Mouse (Mus musculus) mouse embryonic stem cell (cell line): Measurements from ENCODE around the gene Il11.

Source experiments
- in situ Hi-C, 2 experiments: fragments of 300-500 bp; cut with MboI; formaldehyde crosslinking; loops; 1 replicate in 1 of 2; 3 replicates in 1 of 2; pipeline ENCODE4 v1.14.3; 2019 to 2020; ENCODE audit warnings: low sequenced_read_pairs in 2 of 2, low pct_unique_long_range_greater_than_20kb in 1 of 2, mixed read lengths in 1 of 2; ENCODE audit not compliant: unreplicated experiment in 1 of 2

Gene Il11

DNA sequence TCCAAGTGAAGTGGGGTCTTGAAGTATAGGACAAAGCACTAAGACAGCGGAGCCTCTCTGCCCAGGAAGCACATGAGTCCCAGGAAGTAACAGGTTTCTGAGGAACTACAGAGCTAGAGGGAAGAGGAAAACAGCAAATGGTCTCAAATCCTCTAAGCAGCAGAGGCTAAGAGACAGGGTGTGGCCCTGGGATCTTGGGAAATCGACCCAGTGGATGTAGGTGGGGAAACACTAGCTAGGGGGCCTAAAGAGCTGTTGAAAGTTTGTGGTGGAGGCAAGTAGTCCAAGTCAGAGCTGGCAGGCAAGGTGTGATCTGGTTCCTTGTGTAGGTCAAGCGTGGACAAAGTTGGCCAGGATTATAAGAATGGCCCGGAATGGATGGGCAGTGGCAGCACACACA lies 34.3 kb downstream of the Il11 start:
- in situ Hi-C loops: no loop called here

GRCm38 (mm10) chr7:4747156-4747899 lies 35.3 kb downstream of the Il11 start:
- in situ Hi-C loops: no loop called here

DNA sequence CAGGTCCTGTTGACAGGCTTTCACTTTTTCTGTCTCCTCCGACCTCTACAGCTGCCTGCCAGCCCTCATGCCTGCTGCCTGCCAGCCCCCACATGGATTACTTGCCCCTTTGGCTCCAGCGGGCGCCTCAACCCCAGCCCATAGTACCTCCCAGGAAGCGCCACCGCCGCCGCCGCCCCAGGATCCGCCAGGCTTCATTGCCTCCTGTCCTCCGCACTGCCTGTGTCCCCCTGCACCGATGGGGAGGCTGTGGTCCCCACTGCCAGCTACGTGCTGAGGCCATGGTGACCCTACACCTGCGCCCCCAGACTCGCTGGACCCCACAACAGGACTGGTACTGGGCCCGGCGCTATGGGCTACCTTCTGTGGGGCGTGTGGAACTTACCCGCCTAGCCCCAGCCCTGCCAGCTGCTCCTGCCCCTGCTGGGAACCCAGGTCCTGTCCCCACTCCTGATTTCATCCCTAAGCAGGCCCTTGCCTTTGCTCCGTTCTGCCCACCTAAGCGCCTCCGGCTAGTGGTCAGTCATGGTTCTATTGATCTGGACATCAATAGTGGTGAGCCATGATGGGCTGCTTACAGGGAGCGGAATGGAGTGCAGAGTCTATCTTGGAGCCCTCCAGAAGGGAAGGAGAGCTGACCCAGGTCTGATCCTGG lies 36.2 kb downstream of the Il11 start:
- in situ Hi-C loops: no loop called here

DNA sequence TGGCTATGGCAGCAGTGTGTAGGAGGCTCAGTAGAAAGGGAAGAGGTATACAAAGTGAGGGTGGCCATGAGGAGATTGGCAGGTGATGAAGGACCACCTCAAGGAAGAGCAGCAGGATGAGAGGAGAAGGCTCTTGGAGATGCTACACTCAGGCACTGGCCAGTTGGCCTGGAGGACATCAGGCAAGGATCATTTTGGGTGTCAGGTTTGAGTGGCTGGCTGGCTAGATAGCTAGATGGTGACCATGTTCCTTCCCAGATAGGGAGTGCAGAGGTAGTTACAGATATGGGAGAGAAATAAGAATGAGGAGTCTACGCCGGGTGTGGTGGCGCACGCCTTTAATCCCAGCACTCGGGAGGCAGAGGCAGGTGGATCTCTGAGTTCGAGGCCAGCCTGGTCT lies 37.8 kb downstream of the Il11 start:
- in situ Hi-C loops: no loop called here

DNA sequence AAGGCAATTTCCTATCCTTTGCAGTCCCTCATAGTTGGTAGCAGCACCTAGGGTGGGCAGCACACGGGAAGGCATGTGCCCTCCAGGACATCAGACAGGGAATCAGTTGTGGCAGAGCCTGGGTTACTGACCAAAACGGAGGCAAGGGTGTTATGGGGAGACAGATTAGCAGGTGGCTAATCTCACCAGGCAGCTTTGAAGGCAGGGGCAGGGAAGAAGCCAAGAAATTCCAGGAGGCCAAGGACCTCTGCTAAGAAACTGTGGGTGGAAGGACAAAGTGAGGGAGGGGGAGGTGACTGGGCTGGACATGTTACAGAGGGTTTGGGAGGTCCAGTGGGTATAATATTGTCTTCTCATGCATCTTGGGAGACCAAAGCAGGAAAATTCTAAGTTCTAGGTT lies 39.3 kb downstream of the Il11 start:
- in situ Hi-C loops: no loop called here

DNA sequence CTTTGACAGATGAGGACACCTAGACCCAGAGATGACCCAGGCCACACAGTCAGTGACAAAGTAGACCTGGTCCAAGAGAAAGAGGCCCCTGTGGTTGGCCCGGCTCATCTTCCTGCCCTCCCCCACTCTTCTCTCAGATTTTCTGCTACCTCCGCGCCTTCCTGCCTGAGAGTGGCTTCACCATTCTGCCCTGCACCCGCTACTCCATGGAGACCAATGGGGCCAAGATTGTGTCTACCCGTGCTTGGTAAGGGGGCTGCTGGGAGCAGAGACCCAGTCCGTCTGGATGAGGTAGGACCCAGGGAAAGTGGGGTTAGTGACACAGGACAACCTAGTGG lies 40.2 kb downstream of the Il11 start:
- in situ Hi-C loops: no loop called here

DNA sequence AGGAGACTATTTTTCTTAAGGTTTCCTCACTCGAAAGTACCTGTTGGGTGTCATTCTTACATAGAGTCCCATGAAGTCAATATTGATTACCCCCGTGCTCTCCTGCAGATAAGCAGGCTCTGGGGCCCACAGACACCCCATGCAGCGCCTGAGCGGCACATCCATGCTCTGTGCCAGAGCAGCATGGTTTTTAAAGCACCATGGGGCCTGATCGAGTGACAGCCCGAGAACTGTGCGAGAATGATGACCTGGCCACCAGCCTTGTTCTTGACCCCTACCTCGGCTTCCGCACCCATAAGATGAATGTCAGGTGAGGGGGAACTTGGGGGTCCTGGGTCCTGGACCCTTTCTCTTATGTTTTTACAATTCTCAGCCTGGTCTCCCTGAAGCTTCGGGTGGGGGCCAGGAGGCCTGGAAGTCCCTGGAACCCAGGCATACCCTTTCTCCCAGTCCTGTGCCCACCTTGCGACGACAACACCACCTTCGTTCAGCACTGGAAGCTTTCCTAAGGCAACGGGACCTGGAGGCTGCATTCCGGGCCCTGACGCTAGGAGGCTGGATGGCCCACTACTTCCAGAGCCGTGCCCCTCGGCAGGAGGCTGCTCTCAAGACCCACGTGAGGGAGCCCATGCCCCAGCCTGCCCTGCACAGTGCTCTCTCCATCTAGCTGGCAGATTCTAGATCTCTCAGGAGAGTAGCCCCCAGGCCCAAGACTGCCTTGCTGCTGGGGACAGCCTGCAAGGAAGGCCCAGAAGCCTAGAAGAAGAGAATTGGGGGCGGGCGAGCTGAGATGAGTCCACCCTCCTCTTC lies 40.8 kb downstream of the Il11 start:
- in situ Hi-C loops: no loop called here

DNA sequence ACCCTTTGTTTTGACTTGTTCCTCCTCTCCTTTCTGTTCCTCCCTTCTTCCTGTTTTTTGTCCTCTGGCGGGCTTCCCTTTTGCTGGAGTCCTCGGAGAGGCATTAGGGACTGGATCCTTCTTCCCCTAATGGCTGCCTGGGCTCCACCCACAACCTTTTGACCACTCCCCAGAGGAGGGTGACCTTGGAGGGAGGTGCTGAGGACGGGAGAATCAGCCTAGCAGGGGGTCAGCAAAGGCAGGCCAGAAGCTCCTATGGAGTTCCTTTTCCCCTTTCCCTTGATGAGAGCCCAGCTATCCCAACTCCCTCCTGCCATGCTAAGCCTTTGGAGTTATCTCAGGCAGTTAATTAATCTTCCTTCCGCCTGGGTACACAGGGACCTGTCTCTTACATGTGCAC lies 41.5 kb downstream of the Il11 start:
- in situ Hi-C loops: no loop called here

GRCm38 (mm10) chr7:4740309-4740727 lies 42.3 kb downstream of the Il11 start:
- in situ Hi-C loops: no loop called here

DNA sequence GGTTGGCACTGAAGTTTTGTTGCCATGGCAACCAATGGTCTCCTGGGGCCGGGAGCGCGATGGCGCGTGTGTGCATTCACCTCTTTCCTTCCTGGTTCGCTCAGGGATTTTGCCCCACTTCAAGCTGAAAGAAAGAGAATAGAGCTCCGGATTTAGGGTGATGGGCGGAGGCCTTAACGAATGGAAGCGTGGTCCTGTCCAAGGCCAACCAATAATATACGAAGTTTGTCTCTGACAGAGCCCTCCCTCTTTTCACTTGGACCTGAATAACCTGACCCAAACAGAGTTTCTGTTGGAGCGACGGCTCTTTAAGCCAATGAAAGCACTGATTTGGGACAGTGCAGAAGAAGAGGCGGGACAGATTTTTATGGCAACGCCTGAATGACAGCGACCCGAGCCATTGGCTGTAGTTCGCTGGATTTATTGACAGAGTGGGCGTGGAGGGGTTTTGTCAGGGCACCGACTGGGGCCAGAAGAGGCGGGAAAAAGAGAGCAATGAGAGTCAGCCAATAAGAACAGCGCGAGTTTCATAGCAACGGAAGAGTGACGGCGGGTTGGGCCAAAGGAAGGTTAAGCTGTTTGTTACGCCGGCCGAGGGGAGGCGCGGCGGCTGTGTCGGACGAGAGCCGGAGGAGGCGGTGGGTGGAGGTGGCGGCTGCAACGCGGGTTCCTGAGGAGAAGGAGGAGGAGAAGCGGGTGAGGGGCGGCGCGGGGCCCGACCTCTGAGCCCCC lies 42.9 kb downstream of the Il11 start, which contains the start of gene Kmt5c:
TSS of gene Kmt5c (plus strand) at position 572 of the 732 bp plus-strand sequence.
- in situ Hi-C loops: no loop called here

DNA sequence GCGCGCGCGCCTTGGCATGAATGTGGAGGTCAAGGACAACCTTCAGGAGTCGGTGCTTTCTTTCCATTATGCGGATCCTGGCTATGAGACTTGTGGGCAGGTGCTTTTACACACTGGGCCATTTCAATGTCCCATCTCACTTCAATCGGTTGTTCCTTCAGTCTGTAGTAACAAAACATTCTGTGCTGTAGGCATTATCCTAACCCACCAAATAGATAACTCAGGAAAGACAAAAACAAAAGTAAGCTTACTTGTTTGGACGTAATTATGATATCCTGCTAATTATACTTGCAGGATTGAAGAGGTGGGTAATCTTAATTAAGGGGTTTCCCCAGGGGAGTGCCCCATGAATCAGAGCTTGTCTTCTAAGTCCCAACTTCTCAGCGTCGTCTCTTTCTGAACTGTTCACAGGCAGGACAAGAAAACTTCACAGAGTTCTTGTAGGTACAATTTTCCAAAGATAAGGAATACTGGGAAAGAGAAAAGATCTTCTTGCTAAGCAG lies 43.6 kb downstream of the Il11 start:
- in situ Hi-C loops: no loop called here

GRCm38 (mm10) chr7:4732968-4733392 lies 49.7 kb downstream of the Il11 start:
- in situ Hi-C loops: no loop called here

GRCm38 (mm10) chr7:4731090-4731489 lies 51.6 kb downstream of the Il11 start:
- in situ Hi-C loops: no loop called here

DNA sequence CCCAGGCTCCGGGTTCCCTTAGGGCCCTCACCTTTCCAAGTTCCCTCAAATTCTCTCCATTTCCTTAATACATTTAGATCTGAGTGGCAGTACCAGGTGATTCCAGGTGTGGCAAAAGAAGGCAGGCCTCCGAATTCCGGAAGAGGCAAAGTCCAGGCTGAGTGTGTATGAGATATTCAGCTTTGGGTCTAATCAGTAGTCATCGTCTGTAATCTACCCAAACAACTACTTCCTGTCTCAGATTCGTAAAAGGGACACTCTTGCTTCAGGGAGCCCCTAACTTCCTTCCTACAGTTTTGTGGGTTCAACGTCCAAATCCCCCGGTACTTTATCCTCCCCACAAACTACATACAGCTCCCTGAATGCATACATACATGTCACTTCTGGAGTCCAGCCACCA lies 57.5 kb downstream of the Il11 start, which contains the start of gene Tmem150b:
TSS of gene Tmem150b (minus strand) at position 81 of the 400 bp plus-strand sequence.
- in situ Hi-C loops: no loop called here

DNA sequence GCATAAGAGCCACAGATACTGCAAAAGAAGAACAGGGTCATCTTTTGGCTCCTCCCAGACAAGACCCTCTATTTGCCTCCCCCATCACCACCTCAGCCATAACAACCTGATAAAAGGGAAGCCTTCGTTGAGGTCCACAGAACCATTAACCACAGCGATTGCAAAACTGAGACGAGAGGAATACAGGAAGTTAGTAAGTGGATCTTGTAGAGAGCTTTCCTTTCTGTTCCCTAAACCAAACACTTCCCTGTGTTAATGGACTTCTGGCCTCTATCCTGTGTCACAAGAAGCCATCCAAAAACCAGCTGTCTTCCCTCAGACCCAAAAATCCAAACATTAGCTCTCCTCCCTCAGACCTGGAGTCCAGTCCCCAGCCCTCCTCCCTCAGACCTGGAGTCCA lies 58.3 kb downstream of the Il11 start:
- in situ Hi-C loops: no loop called here

DNA sequence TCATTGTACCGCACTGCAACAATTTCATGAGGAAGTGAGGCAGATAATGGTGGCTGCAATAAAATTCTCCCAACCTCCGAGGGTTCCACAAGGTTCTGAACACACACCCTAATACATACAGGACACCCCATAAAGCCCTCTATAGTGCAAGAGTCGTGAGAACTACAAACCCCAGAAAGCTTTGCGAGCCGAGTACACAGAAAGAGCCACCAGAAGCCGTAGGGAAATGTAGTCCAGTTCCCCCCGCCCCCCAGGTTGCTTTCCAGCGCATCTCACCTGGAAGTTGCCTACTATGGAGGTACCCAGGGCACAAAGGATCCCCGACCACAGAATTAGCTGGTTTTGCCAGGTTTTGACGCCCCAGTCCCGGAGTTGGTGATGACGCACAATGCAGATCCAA lies 59.2 kb downstream of the Il11 start:
- in situ Hi-C loops: no loop called here
